Mouse (Mus musculus): ENCODE data around the gene Arrdc4. TPM values are rescaled to one million over a fixed set of nuclear protein-coding genes. Genes with fewer than 3 reads are reported as not detected.

Arrdc4 gene
- 22.6 and 24.1 TPM in 2 replicates for polyA plus RNA-seq (2015; fragmentation: Nextera tagmentation; extraction: Ambion mirVana)

DNA sequence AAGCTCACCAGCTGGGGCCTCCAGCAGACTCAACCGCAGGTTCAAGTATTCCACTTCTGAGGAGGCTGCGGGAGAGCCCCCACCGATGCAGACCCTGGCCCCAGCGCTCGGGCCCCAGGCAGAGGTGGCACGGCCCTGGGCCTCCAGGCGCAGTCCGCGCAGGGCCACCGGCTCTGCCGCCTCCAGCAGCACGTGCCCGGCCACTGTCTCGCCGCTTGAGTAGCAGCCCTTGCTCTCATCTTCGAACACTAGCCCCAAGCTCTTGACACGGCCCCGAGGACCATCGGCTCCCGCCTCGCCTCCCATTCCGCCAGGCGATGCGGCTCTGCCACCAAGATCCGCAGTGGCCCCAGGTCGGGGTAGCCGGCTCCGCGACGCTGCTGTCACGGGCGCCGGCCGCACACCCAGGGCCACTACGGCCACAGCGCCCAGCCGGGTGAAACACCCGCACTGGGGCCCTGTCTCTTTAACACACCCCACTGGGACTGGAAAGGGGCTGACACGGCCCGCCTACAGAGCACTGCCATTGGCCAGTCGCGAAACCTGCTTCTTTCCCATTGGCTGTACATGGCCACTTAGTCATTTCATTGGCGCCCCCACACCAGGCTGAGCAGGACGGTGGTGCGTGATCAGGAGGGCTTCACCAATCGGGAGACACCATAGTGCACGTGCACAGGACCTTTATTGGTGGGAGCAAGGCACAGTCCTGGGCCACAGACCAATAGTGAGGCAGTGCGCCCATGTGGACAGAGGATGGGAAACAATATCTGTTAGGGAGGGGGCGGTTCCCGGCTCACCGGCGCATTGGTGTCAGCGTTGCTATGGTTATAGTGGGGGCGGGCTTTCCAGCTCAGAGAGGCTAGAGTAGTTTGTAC is at the start of gene Arrdc4:
Gene Arrdc4 (minus strand): TSS at position 481 of the 875 bp plus-strand sequence.
- ATAC-seq = peak; percentile 100
- Histone ChIP-seq H3K4me3 (ENCODE audit: low read depth, low read length) (peak within 1 kb of the TSS; percentile 77), H3K36me3 (ENCODE audit: control insufficient read depth, insufficient read depth, low read length) (peaks cover 6% of the 10 kb centered on the region; the same call in 1 of the 2 replicates), H3K27ac (ENCODE audit: low read length) (peak within 1 kb of the TSS; percentile 79), H3K9ac (ENCODE audit: low read depth, low read length) (peak within 1 kb of the TSS; percentile 86), H3K27me3 (ENCODE audit: control insufficient read depth, insufficient read depth, low read depth, low read length) (no peaks in the 10 kb centered on the region), H3K4me2 (ENCODE audit: low read length) (peak within 1 kb of the TSS; percentile 79), H3K9me3 (replicated peaks; ENCODE audit: control insufficient read depth, low read length, poor library complexity, severe bottlenecking) (no peaks in the 10 kb centered on the region), H3K4me1 (ENCODE audit: control insufficient read depth, insufficient read depth, low read length) (peaks cover 24% of the 10 kb centered on the region)
- under 1% methylated on average over 54 of the region's 54 CpGs for WGBS

GRCm38 (mm10) chr7:68795578-68795977 is 46.5 kb upstream of the Arrdc4 start:
- WGBS = 84% methylated on average over 5 of the region's 5 CpGs
- ATAC-seq = no peak
- H3K9ac ChIP-seq (ENCODE audit: low read depth, low read length) = no peak overlapping the region
- no peak overlapping the region for H3K4me3 ChIP-seq (ENCODE audit: low read depth, low read length)
- no peaks in the 10 kb centered on the region for H3K9me3 ChIP-seq (replicated peaks; ENCODE audit: control insufficient read depth, low read length, poor library complexity, severe bottlenecking)
- no peak overlapping the region for H3K4me2 ChIP-seq (ENCODE audit: low read length)
- H3K27me3 ChIP-seq (ENCODE audit: control insufficient read depth, insufficient read depth, low read depth, low read length) = no peaks in the 10 kb centered on the region
- no peaks in the 10 kb centered on the region for H3K4me1 ChIP-seq (ENCODE audit: control insufficient read depth, insufficient read depth, low read length)
- no peak overlapping the region for H3K27ac ChIP-seq (ENCODE audit: low read length)
- H3K36me3 ChIP-seq (ENCODE audit: control insufficient read depth, insufficient read depth, low read length) = no peaks in the 10 kb centered on the region

GRCm38 (mm10) chr7:68788711-68789110 is 39.7 kb upstream of the Arrdc4 start:
- WGBS = 82% methylated on average over 3 of the region's 3 CpGs
- no peak overlapping the region for H3K9ac ChIP-seq (ENCODE audit: low read depth, low read length)
- no peak overlapping the region for H3K4me3 ChIP-seq (ENCODE audit: low read depth, low read length)
- no peak overlapping the region for H3K4me2 ChIP-seq (ENCODE audit: low read length)
- no peaks in the 10 kb centered on the region for H3K36me3 ChIP-seq (ENCODE audit: control insufficient read depth, insufficient read depth, low read length)
- H3K4me1 ChIP-seq (ENCODE audit: control insufficient read depth, insufficient read depth, low read length) = no peaks in the 10 kb centered on the region
- H3K9me3 ChIP-seq (replicated peaks; ENCODE audit: control insufficient read depth, low read length, poor library complexity, severe bottlenecking) = no peaks in the 10 kb centered on the region
- no peaks in the 10 kb centered on the region for H3K27me3 ChIP-seq (ENCODE audit: control insufficient read depth, insufficient read depth, low read depth, low read length)
- ATAC-seq = no peak
- H3K27ac ChIP-seq (ENCODE audit: low read length) = no peak overlapping the region

- no peaks in the 10 kb centered on the region for H3K36me3 ChIP-seq (ENCODE audit: control insufficient read depth, insufficient read depth, low read length)
- WGBS = 79% methylated on average over 2 of the region's 2 CpGs
- no peaks in the 10 kb centered on the region for H3K27me3 ChIP-seq (ENCODE audit: control insufficient read depth, insufficient read depth, low read depth, low read length)
- H3K4me1 ChIP-seq (ENCODE audit: control insufficient read depth, insufficient read depth, low read length) = no peaks in the 10 kb centered on the region
- H3K4me2 ChIP-seq (ENCODE audit: low read length) = no peak overlapping the region
- H3K9me3 ChIP-seq (replicated peaks; ENCODE audit: control insufficient read depth, low read length, poor library complexity, severe bottlenecking) = no peaks in the 10 kb centered on the region
- no peak for ATAC-seq
- no peak overlapping the region for H3K9ac ChIP-seq (ENCODE audit: low read depth, low read length)
- no peak overlapping the region for H3K27ac ChIP-seq (ENCODE audit: low read length)
- H3K4me3 ChIP-seq (ENCODE audit: low read depth, low read length) = no peak overlapping the region
Measured at GRCm38 (mm10) chr7:68771757-68772094, 22.7 kb upstream of the Arrdc4 start.

DNA sequence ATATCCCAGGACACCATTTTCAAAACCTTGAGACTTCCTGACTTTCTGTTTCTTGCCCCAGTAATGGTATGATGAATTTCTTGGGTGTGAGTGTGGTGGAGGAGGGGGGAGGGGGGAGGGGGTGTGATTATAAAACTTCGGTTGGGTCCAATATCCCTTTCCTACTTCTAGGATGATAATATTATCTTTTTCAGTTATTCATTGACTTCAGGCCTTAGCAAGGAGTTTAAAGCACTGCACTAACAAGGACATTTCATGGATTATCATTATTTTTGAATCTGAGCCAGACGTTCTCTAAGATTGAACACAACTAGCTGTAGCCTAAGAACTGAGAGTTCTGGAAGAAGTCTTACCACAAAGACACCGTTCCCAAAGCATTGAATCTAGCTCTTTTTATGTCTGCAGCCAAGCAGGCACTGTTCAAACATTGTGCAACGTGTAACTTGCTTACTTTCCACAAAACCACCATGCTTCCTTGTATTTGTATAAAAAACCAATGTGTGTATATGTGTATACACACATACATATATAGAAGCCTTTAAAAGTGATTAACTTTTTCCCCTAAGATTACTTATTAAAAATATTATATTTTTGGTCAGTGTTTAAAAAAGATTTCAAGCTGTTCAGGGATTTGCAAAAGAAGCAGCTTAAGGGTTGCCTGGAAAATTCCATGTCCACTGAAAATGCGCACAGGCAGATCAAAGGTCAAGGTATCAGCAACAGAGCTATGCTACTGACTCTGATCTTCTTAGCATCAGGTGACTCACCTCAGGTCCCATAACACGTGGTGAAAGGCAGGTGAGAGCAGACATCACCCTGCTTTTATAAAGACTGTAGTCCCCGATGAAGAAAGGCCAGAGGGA is 22.1 kb upstream of the Arrdc4 start:
- H3K9me3 ChIP-seq (replicated peaks; ENCODE audit: control insufficient read depth, low read length, poor library complexity, severe bottlenecking) = no peaks in the 10 kb centered on the region
- no peak overlapping the region for H3K9ac ChIP-seq (ENCODE audit: low read depth, low read length)
- H3K27ac ChIP-seq (ENCODE audit: low read length) = no peak overlapping the region
- no peaks in the 10 kb centered on the region for H3K36me3 ChIP-seq (ENCODE audit: control insufficient read depth, insufficient read depth, low read length)
- H3K4me2 ChIP-seq (ENCODE audit: low read length) = no peak overlapping the region
- H3K27me3 ChIP-seq (ENCODE audit: control insufficient read depth, insufficient read depth, low read depth, low read length) = no peaks in the 10 kb centered on the region
- no peaks in the 10 kb centered on the region for H3K4me1 ChIP-seq (ENCODE audit: control insufficient read depth, insufficient read depth, low read length)
- 74% methylated on average over 7 of the region's 7 CpGs for WGBS
- ATAC-seq = no peak
- H3K4me3 ChIP-seq (ENCODE audit: low read depth, low read length) = no peak overlapping the region

GRCm38 (mm10) chr7:68765926-68766325 is 16.9 kb upstream of the Arrdc4 start:
- Histone ChIP-seq H3K27ac (ENCODE audit: low read length) (no peak overlapping the region), H3K4me3 (ENCODE audit: low read depth, low read length) (no peak overlapping the region), H3K4me2 (ENCODE audit: low read length) (no peak overlapping the region), H3K27me3 (ENCODE audit: control insufficient read depth, insufficient read depth, low read depth, low read length) (no peaks in the 10 kb centered on the region), H3K36me3 (ENCODE audit: control insufficient read depth, insufficient read depth, low read length) (no peaks in the 10 kb centered on the region), H3K9ac (ENCODE audit: low read depth, low read length) (no peak overlapping the region), H3K9me3 (replicated peaks; ENCODE audit: control insufficient read depth, low read length, poor library complexity, severe bottlenecking) (no peaks in the 10 kb centered on the region), H3K4me1 (ENCODE audit: control insufficient read depth, insufficient read depth, low read length) (no peaks in the 10 kb centered on the region)
- 88% methylated on average over 4 of the region's 4 CpGs for WGBS
- no peak for ATAC-seq

GRCm38 (mm10) chr7:68759148-68759724 is 10.2 kb upstream of the Arrdc4 start:
- WGBS = 89% methylated on average over 6 of the region's 6 CpGs
- ATAC-seq = no peak
- no peaks in the 10 kb centered on the region for H3K27me3 ChIP-seq (ENCODE audit: control insufficient read depth, insufficient read depth, low read depth, low read length)
- H3K36me3 ChIP-seq (ENCODE audit: control insufficient read depth, insufficient read depth, low read length) = no peaks in the 10 kb centered on the region
- H3K4me3 ChIP-seq (ENCODE audit: low read depth, low read length) = no peak overlapping the region
- H3K4me1 ChIP-seq (ENCODE audit: control insufficient read depth, insufficient read depth, low read length) = no peaks in the 10 kb centered on the region
- no peaks in the 10 kb centered on the region for H3K9me3 ChIP-seq (replicated peaks; ENCODE audit: control insufficient read depth, low read length, poor library complexity, severe bottlenecking)
- H3K4me2 ChIP-seq (ENCODE audit: low read length) = no peak overlapping the region
- H3K27ac ChIP-seq (ENCODE audit: low read length) = no peak overlapping the region
- no peak overlapping the region for H3K9ac ChIP-seq (ENCODE audit: low read depth, low read length)

GRCm38 (mm10) chr7:68756656-68757204 is 7.7 kb upstream of the Arrdc4 start:
- H3K27me3 ChIP-seq (ENCODE audit: control insufficient read depth, insufficient read depth, low read depth, low read length) = no peaks in the 10 kb centered on the region
- no peak overlapping the region for H3K4me3 ChIP-seq (ENCODE audit: low read depth, low read length)
- no peaks in the 10 kb centered on the region for H3K4me1 ChIP-seq (ENCODE audit: control insufficient read depth, insufficient read depth, low read length)
- H3K9ac ChIP-seq (ENCODE audit: low read depth, low read length) = no peak overlapping the region
- H3K27ac ChIP-seq (ENCODE audit: low read length) = no peak overlapping the region
- H3K4me2 ChIP-seq (ENCODE audit: low read length) = no peak overlapping the region
- no peaks in the 10 kb centered on the region for H3K36me3 ChIP-seq (ENCODE audit: control insufficient read depth, insufficient read depth, low read length)
- 94% methylated on average over 6 of the region's 6 CpGs for WGBS
- H3K9me3 ChIP-seq (replicated peaks; ENCODE audit: control insufficient read depth, low read length, poor library complexity, severe bottlenecking) = no peaks in the 10 kb centered on the region
- no peak for ATAC-seq

Data from midbrain, embryonic 16.5 days (tissue).